Mouse (Mus musculus) brain, embryonic 14.5 days (tissue): ENCODE data around the gene Ociad1. TPM values are rescaled to one million over a fixed set of nuclear protein-coding genes. Genes with fewer than 3 reads are reported as not detected.

Source experiments
- DNase-seq: peaks from one replicate; pipeline ENCODE4 v3.0.0-alpha.2; 2011; ENCODE audit warnings: low read depth
- CTCF ChIP-seq: fragments of 200-500 bp; IDR thresholded peaks from 2 replicates; pipeline ENCODE4 v1.5.1; 2012; ENCODE audit warnings: inconsistent platforms, mild to moderate bottlenecking, moderate library complexity, borderline replicate concordance; ENCODE audit not compliant: insufficient read depth, insufficient read length; ENCODE audit errors: extremely low read depth
- POLR2A ChIP-seq: fragments of 200-500 bp; IDR thresholded peaks from 2 replicates; pipeline ENCODE4 v1.6.1; 2012; ENCODE audit warnings: mild to moderate bottlenecking, inconsistent platforms, borderline replicate concordance; ENCODE audit not compliant: poor library complexity, insufficient read depth, insufficient read length, severe bottlenecking; ENCODE audit errors: extremely low read depth
- polyA plus RNA-seq: library from polyadenylated mRNA; depleted of rRNA; stranded (reverse); fragments of >200 nt; gene quantifications from 2 replicates; pipeline ENCODE4 v1.2.3, GENCODE M21; 2012

Gene Ociad1
- polyA plus RNA-seq, 1 experiment: 184 TPM

- no peak for TF ChIP-seq CTCF
- no peak for TF ChIP-seq POLR2A
These were observed 2.7 kb upstream of the Ociad1 start for GRCm38 (mm10) chr5:73289900-73290299.

GRCm38 (mm10) chr5:73293458-73293827, 859 bp downstream of the Ociad1 start:
- DNase-seq: no peak
- TF ChIP-seq CTCF (no peak), POLR2A (no peak)

More at GRCm38 (mm10) chr5:73289900-73290299, 2.7 kb upstream of the Ociad1 start:
- DNase-seq: no peak

GRCm38 (mm10) chr5:73295016-73295415, 2.4 kb downstream of the Ociad1 start:
- no peak for TF ChIP-seq CTCF
- TF ChIP-seq POLR2A: no peak
- DNase-seq: no peak

- no peak for TF ChIP-seq POLR2A
- TF ChIP-seq CTCF: no peak
- DNase-seq: no peak
These were observed 3.3 kb downstream of the Ociad1 start for GRCm38 (mm10) chr5:73295916-73296315.

GRCm38 (mm10) chr5:73301601-73302307, 9.2 kb downstream of the Ociad1 start:
- no peak for DNase-seq
- TF ChIP-seq POLR2A (no peak), CTCF (no peak)

- no peak for TF ChIP-seq POLR2A
- no peak for TF ChIP-seq CTCF
- no peak for DNase-seq
These were observed 11.9 kb downstream of the Ociad1 start for GRCm38 (mm10) chr5:73304507-73304906.

GRCm38 (mm10) chr5:73306486-73306885, 13.9 kb downstream of the Ociad1 start:
- no peak for DNase-seq
- TF ChIP-seq CTCF (no peak), POLR2A (no peak)

- no peak for TF ChIP-seq POLR2A
- TF ChIP-seq CTCF: no peak
- DNase-seq: no peak
These were observed 14.7 kb downstream of the Ociad1 start for GRCm38 (mm10) chr5:73307297-73307696.

- DNase-seq: no peak
- TF ChIP-seq CTCF: no peak
- no peak for TF ChIP-seq POLR2A
These were observed 16.9 kb downstream of the Ociad1 start for GRCm38 (mm10) chr5:73309496-73309895.

GRCm38 (mm10) chr5:73310401-73310800, 17.8 kb downstream of the Ociad1 start:
- TF ChIP-seq POLR2A (no peak), CTCF (no peak)
- DNase-seq: no peak

GRCm38 (mm10) chr5:73311458-73311857, 18.9 kb downstream of the Ociad1 start:
- TF ChIP-seq CTCF: no peak
- DNase-seq: no peak

GRCm38 (mm10) chr5:73313591-73313990, 21.0 kb downstream of the Ociad1 start:
- DNase-seq: no peak
- TF ChIP-seq POLR2A: no peak
- no peak for TF ChIP-seq CTCF
